Mouse (Mus musculus): ENCODE measurements at regions not wholly inside any gene's neighbourhood (a gene's known extent, or its start where the extent isn't known, plus 50 kb on each side); places are given as distances from the start of the nearest gene placed in this dataset.
"Not testable (repeated sequence)": the region's sequence is repeated elsewhere in the genome, so short reads cannot be mapped to it uniquely, and the experiment has no call there.

DNA sequence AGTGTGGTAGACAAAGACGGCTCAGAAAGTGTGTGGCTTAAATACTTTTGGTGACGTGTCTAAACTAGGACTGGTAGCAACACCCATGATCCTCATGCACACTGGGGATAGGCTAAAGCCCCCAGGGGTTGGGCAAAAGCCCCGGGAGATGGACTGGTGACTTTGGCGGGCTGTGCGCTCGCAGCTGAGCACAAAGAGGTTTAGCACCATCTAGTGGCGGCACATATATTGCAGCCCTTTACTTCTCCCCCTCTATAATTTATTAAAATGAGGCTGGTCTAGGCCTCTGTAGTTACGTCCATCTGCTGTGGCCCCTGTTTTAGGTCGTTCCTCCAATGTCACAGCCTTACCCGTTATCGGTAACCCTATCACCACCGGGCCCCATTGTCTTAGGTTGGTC lies 205.3 kb upstream of the Dock11 start:
- H3K4me1 ChIP-seq (ENCODE audit: insufficient read depth); H3K27me3 ChIP-seq (ENCODE audit: insufficient read depth, low read length): not testable (repeated sequence)

More for the DNA sequence above, 205.3 kb upstream of the Dock11 start:
- H3K36me3 ChIP-seq (replicated peaks; ENCODE audit: insufficient read depth, low read length); H3K4me3 ChIP-seq (ENCODE audit: low read depth, low read length); H3K4me2 ChIP-seq (ENCODE audit: low read depth, low read length); H3K9me3 ChIP-seq (ENCODE audit: low read length); H3K9ac ChIP-seq (replicated peaks); DNase-seq; ATAC-seq; H3K27ac ChIP-seq (ENCODE audit: low read depth): not testable (repeated sequence)
- WGBS (ENCODE audit: insufficient replicate concordance), result 59% methylated on average over 12 of the region's 12 CpGs
- peak; percentile 30; the same call in 1 of the 2 replicates for TF ChIP-seq CTCF (IDR thresholded peaks at IDR 0.05; ENCODE audit: low read depth)

All from liver, postnatal 0 days (tissue).